Mouse (Mus musculus): ENCODE data around the gene Filip1. TPM values are rescaled to one million over a fixed set of nuclear protein-coding genes. Genes with fewer than 3 reads are reported as not detected.
A peak's percentile ranks its signal among the peaks of the same experiment; 100 is the strongest.

The Filip1 gene
- polyA plus RNA-seq, 2 experiments, result 4.9 to 6.0 TPM

DNA sequence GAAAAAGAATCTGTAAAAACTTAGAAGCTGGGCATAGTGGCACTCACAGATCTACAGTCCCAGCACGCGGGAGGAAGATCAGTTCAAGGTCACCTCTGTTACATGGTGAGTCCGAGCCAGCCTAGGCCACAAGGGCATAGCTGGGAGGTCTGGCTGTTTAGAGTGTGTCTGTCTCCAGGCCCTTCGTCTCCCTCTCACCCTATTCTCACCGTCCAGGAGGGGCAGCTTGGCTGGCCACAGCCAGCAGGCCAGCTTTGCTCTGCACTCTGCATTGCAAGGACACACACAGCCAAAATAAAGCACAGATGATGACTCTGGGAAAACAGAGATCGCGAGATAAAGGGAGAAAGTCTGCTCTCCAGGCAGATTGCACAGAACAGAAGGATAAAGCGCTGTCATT is 10.2 kb upstream of the Filip1 start:
- no peak for TF ChIP-seq POLR2A (IDR thresholded peaks at IDR 0.05; ENCODE audit: borderline replicate concordance, extremely low read depth, insufficient read depth, insufficient read length)
- Histone ChIP-seq H3K4me3 (replicated peaks; ENCODE audit: low read length) (no peak overlapping the region), H3K27ac (replicated peaks; ENCODE audit: low read depth, low read length) (no peak overlapping the region), H3K9me3 (ENCODE audit: control insufficient read depth, low read length) (no peaks in the 10 kb centered on the region), H3K9ac (ENCODE audit: low read depth, low read length, severe bottlenecking) (no peak overlapping the region), H3K36me3 (ENCODE audit: control insufficient read depth, insufficient read depth, low read length) (no peaks in the 10 kb centered on the region), H3K4me2 (replicated peaks; ENCODE audit: low read depth, low read length, severe bottlenecking) (no peak overlapping the region), H3K4me1 (ENCODE audit: control insufficient read depth, insufficient read depth, low read length) (no peaks in the 10 kb centered on the region), H3K27me3 (ENCODE audit: control insufficient read depth, insufficient read depth, low read length) (no peaks in the 10 kb centered on the region)
- ATAC-seq (ENCODE audit: low FRiP score, low read depth) (no peak), DNase-seq (ENCODE audit: low spot score) (no peak)
- 62% methylated on average over 8 of the region's 8 CpGs for WGBS

DNA sequence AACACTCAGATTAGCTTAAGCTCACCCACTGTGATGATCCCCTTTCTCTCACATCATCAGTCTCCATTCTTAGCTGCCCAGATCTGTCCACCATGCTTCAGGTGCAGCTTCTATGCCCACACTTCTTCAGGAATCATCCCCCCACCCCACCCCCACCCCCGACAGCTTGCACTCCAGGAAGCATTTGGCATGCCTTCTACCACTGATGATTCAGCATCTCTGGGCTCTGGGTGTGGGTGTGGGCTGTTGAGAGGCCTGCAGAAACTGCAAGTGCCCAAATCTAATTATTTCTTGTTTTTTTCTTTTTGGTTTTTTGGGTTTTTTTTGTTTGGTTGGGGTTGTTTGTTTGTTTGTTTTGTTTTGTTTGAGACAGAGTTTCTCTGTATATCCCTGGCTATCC is 9.0 kb upstream of the Filip1 start:
- no peaks in the 10 kb centered on the region for H3K27me3 ChIP-seq (ENCODE audit: control insufficient read depth, insufficient read depth, low read length)
- 53% methylated on average over 1 of the region's 1 CpGs for WGBS
- H3K4me3 ChIP-seq (replicated peaks; ENCODE audit: low read length), result no peak overlapping the region
- H3K9ac ChIP-seq (ENCODE audit: low read depth, low read length, severe bottlenecking), result no peak overlapping the region
- ATAC-seq (ENCODE audit: low FRiP score, low read depth) (no peak), DNase-seq (ENCODE audit: low spot score) (no peak)
- no peaks in the 10 kb centered on the region for H3K36me3 ChIP-seq (ENCODE audit: control insufficient read depth, insufficient read depth, low read length)
- no peaks in the 10 kb centered on the region for H3K4me1 ChIP-seq (ENCODE audit: control insufficient read depth, insufficient read depth, low read length)
- H3K9me3 ChIP-seq (ENCODE audit: control insufficient read depth, low read length), result no peaks in the 10 kb centered on the region
- H3K27ac ChIP-seq (replicated peaks; ENCODE audit: low read depth, low read length), result no peak overlapping the region
- no peak for TF ChIP-seq POLR2A (IDR thresholded peaks at IDR 0.05; ENCODE audit: borderline replicate concordance, extremely low read depth, insufficient read depth, insufficient read length)
- H3K4me2 ChIP-seq (replicated peaks; ENCODE audit: low read depth, low read length, severe bottlenecking), result no peak overlapping the region

DNA sequence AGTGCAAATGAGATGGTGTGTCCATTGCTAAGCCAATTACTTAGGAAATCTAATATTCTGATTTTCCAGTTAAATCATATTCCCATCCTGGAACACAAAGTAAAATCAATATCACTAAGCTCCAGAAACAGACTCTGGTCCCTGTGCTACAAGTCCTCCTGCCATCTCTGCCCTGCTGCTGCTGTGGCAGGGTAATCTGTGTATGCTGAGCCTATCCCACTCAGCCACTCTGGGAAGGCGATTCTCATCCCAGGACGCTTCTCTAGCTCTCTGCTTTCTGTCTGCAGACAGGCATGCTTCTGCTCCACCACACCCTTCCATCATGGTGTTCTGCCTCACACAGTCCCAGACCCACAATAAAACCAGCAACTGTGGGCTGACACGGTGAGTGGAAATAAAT is 7.8 kb upstream of the Filip1 start:
- H3K27ac ChIP-seq (replicated peaks; ENCODE audit: low read depth, low read length), result no peak overlapping the region
- no peak for DNase-seq (ENCODE audit: low spot score)
- H3K4me3 ChIP-seq (replicated peaks; ENCODE audit: low read length), result no peak overlapping the region
- no peaks in the 10 kb centered on the region for H3K36me3 ChIP-seq (ENCODE audit: control insufficient read depth, insufficient read depth, low read length)
- no peaks in the 10 kb centered on the region for H3K4me1 ChIP-seq (ENCODE audit: control insufficient read depth, insufficient read depth, low read length)
- ATAC-seq (ENCODE audit: low FRiP score, low read depth), result no peak
- H3K4me2 ChIP-seq (replicated peaks; ENCODE audit: low read depth, low read length, severe bottlenecking), result no peak overlapping the region
- H3K9ac ChIP-seq (ENCODE audit: low read depth, low read length, severe bottlenecking), result no peak overlapping the region
- 39% methylated on average over 3 of the region's 3 CpGs for WGBS
- no peak for TF ChIP-seq POLR2A (IDR thresholded peaks at IDR 0.05; ENCODE audit: borderline replicate concordance, extremely low read depth, insufficient read depth, insufficient read length)
- H3K27me3 ChIP-seq (ENCODE audit: control insufficient read depth, insufficient read depth, low read length), result no peaks in the 10 kb centered on the region
- no peaks in the 10 kb centered on the region for H3K9me3 ChIP-seq (ENCODE audit: control insufficient read depth, low read length)

DNA sequence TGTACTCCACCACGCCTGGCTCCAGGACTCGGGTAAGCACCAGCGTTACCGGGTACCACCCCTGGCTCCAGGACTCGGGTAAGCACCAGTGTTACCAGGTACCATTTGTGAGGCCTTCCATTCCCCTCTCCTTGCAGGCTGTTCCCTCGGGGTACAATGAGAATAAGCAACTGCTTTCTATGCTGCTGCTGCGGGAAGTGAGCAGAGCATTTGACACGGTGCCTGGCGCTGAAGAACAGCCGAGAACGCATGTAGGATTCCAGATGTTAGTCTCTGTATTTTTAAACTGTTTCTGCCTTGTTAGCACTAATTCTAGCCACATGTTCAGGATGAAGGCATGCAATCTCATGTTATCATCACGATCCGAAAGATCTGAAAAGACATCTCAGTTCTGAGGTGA is 635 bp downstream of the Filip1 start:
- ATAC-seq (ENCODE audit: low FRiP score, low read depth) (no peak), DNase-seq (ENCODE audit: low spot score) (peak; percentile 18)
- no peak overlapping the region for H3K4me3 ChIP-seq (replicated peaks; ENCODE audit: low read length)
- 0 out of 2 replicates have a peak overlapping the region, but pooled peaks have one; percentile 20 for H3K27ac ChIP-seq (replicated peaks; ENCODE audit: low read depth, low read length)
- H3K9me3 ChIP-seq (ENCODE audit: control insufficient read depth, low read length), result no peaks in the 10 kb centered on the region
- TF ChIP-seq POLR2A (IDR thresholded peaks at IDR 0.05; ENCODE audit: borderline replicate concordance, extremely low read depth, insufficient read depth, insufficient read length), result no peak
- H3K9ac ChIP-seq (ENCODE audit: low read depth, low read length, severe bottlenecking), result no peak overlapping the region
- H3K36me3 ChIP-seq (ENCODE audit: control insufficient read depth, insufficient read depth, low read length), result no peaks in the 10 kb centered on the region
- H3K4me1 ChIP-seq (ENCODE audit: control insufficient read depth, insufficient read depth, low read length), result no peaks in the 10 kb centered on the region
- no peak overlapping the region for H3K4me2 ChIP-seq (replicated peaks; ENCODE audit: low read depth, low read length, severe bottlenecking)
- 50% methylated on average over 13 of the region's 13 CpGs for WGBS
- no peaks in the 10 kb centered on the region for H3K27me3 ChIP-seq (ENCODE audit: control insufficient read depth, insufficient read depth, low read length)

DNA sequence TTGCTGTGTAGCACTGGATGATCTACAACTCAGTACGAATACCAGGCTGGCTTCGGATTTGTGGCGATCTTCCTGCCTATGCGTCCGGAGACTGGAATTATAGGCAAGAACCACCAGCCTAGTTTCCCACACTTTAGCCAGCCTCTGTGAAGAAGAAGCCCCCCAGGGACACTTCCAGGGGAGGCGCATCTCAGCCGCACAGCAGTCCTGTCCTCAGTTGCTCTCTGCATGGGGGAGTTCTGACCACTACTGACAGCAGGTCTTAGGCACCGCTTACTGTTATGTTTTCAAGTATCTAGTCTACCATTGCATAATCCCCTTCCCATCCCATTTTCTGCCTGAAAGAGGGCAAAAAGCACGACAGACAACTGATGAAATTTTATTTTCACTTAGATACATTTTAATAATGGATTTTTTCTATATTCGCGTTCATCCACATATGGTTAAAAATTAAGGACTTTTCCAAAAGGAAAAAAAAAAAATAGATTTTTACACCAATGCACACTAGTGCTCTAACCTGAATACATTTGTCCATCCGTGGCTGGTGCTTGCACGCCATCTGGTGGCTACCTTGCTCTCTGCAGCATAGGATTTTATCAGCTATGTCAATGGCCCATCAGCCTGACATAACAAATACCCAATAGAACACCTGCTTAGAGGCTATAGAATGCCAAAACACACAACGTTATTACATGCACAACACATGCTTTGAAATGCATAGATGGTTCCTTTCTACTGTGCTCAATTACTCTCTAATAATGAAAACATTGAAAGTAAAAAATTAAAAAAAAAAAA is 10.1 kb downstream of the Filip1 start:
- DNase-seq (ENCODE audit: low spot score) (peak; percentile 84), ATAC-seq (ENCODE audit: low FRiP score, low read depth) (peak; percentile 60; the same call in 1 of the 2 replicates)
- Histone ChIP-seq H3K36me3 (ENCODE audit: control insufficient read depth, insufficient read depth, low read length) (no peaks in the 10 kb centered on the region), H3K27me3 (ENCODE audit: control insufficient read depth, insufficient read depth, low read length) (no peaks in the 10 kb centered on the region), H3K9me3 (ENCODE audit: control insufficient read depth, low read length) (no peaks in the 10 kb centered on the region), H3K4me3 (replicated peaks; ENCODE audit: low read length) (no peak overlapping the region), H3K4me1 (ENCODE audit: control insufficient read depth, insufficient read depth, low read length) (no peaks in the 10 kb centered on the region), H3K9ac (ENCODE audit: low read depth, low read length, severe bottlenecking) (no peak overlapping the region), H3K27ac (replicated peaks; ENCODE audit: low read depth, low read length) (no peak overlapping the region), H3K4me2 (replicated peaks; ENCODE audit: low read depth, low read length, severe bottlenecking) (no peak overlapping the region)
- WGBS, result 48% methylated on average over 14 of the region's 14 CpGs
- TF ChIP-seq POLR2A (IDR thresholded peaks at IDR 0.05; ENCODE audit: borderline replicate concordance, extremely low read depth, insufficient read depth, insufficient read length), result no peak

Data from limb, embryonic 14.5 days (tissue).